14 mouse cellular contexts compared by ENCODE assay signal in genomic region chr8:91873232-91873631, GRCm38 (mm10).
DNase-seq lines count a peak whose midpoint lies in the region; ATAC-seq lines count a peak whose summit lies in the region.
"Had no signal": no experiment of that assay in that cellular context is flagged by ENCODE, and none has a peak within 500 bp of the region (broad histone marks: within the 10 kb centered on the region; RNA-seq: fewer than 3 reads in every experiment).

No protein-coding gene starts in this region.

- H3K4me1 ChIP-seq in heart, embryonic 15.5 days (replicated peaks): peaks cover 14% of the 10 kb centered on the region
- H3K4me1 ChIP-seq in lung, embryonic 16.5 days (replicated peaks; ENCODE audit: control insufficient read depth, insufficient read depth, low read length): peaks cover 14% of the 10 kb centered on the region
- H3K4me1 ChIP-seq in kidney, embryonic 15.5 days: peaks cover 21% of the 10 kb centered on the region
- H3K4me1 ChIP-seq in liver, embryonic 16.5 days (ENCODE audit: control insufficient read depth, low read depth, low read length): peaks cover 13% of the 10 kb centered on the region

- peaks cover 21% of the 10 kb centered on the region for H3K27me3 ChIP-seq in heart, embryonic 15.5 days
- peaks cover 5% of the 10 kb centered on the region; the same call in 1 of the 2 replicates for H3K27me3 ChIP-seq in lung, embryonic 16.5 days (ENCODE audit: control insufficient read depth, insufficient read depth, low read depth, low read length)
- peaks cover 98% of the 10 kb centered on the region for H3K27me3 ChIP-seq in kidney, embryonic 15.5 days
- no peaks in the 10 kb centered on the region for H3K27me3 ChIP-seq in liver, embryonic 16.5 days (ENCODE audit: control insufficient read depth, insufficient read depth, low read depth, low read length)

- intact Hi-C loops in heart, postnatal 14 days (cut with DNase I): no loop called here

- DNase-seq in heart, postnatal 14 days: no peak
- no peak for DNase-seq in lung, adult 18-20 months
- DNase-seq in urinary bladder, adult 18-20 months (ENCODE audit: low spot score in 2 of 2): no peak
- DNase-seq: cerebellum, adult 8-10 months; right cerebral cortex, adult 18-20 months had no signal

- WGBS in heart, embryonic 15.5 days: 67% methylated on average over 5 of the region's 5 CpGs
- WGBS in lung, embryonic 16.5 days: 41% methylated on average over 5 of the region's 5 CpGs
- 52% methylated on average over 5 of the region's 5 CpGs for WGBS in kidney, embryonic 15.5 days
- 66% methylated on average over 5 of the region's 5 CpGs for WGBS in liver, embryonic 16.5 days (ENCODE audit: insufficient replicate concordance)

- 0 out of 2 replicates have a peak overlapping the region, but pooled peaks have one; percentile 29 for H3K9ac ChIP-seq in heart, embryonic 15.5 days
- no peak overlapping the region for H3K9ac ChIP-seq in lung, embryonic 16.5 days (ENCODE audit: low read length)
- no peak overlapping the region for H3K9ac ChIP-seq in kidney, embryonic 15.5 days
- no peak overlapping the region for H3K9ac ChIP-seq in liver, embryonic 16.5 days (ENCODE audit: low read depth, low read length)
- H3K9ac ChIP-seq: limb, embryonic 12.5 days; neural tube, embryonic 15.5 days had no signal

- no peak overlapping the region for H3K4me3 ChIP-seq in heart, embryonic 15.5 days
- no peak overlapping the region for H3K4me3 ChIP-seq in lung, embryonic 16.5 days (ENCODE audit: low read length)
- no peak overlapping the region for H3K4me3 ChIP-seq in kidney, embryonic 15.5 days (replicated peaks)
- no peak overlapping the region for H3K4me3 ChIP-seq in liver, embryonic 16.5 days (ENCODE audit: low read depth, low read length)

- H3K4me2 ChIP-seq in heart, embryonic 15.5 days: no peak overlapping the region
- 0 out of 2 replicates have a peak overlapping the region, but pooled peaks have one; percentile 53 for H3K4me2 ChIP-seq in lung, embryonic 16.5 days (ENCODE audit: low read depth, low read length)
- peak overlapping the region; percentile 57 for H3K4me2 ChIP-seq in kidney, embryonic 15.5 days
- H3K4me2 ChIP-seq in liver, embryonic 16.5 days (ENCODE audit: low read depth, low read length): peak overlapping the region; percentile 52; the same call in 1 of the 2 replicates

- H3K9me3 ChIP-seq in heart, embryonic 15.5 days (replicated peaks): no peaks in the 10 kb centered on the region
- no peaks in the 10 kb centered on the region for H3K9me3 ChIP-seq in lung, embryonic 16.5 days (ENCODE audit: control insufficient read depth, low read length)
- no peaks in the 10 kb centered on the region for H3K9me3 ChIP-seq in kidney, embryonic 15.5 days (replicated peaks)
- H3K9me3 ChIP-seq in liver, embryonic 16.5 days (replicated peaks; ENCODE audit: control insufficient read depth, low read length): no peaks in the 10 kb centered on the region
- H3K9me3 ChIP-seq: limb, embryonic 12.5 days; neural tube, embryonic 15.5 days had no signal

- H3K36me3 ChIP-seq in heart, embryonic 15.5 days: no peaks in the 10 kb centered on the region
- no peaks in the 10 kb centered on the region for H3K36me3 ChIP-seq in lung, embryonic 16.5 days (ENCODE audit: control insufficient read depth, insufficient read depth, low read length)
- H3K36me3 ChIP-seq in kidney, embryonic 15.5 days: no peaks in the 10 kb centered on the region
- H3K36me3 ChIP-seq in liver, embryonic 16.5 days (ENCODE audit: control insufficient read depth, insufficient read depth): no peaks in the 10 kb centered on the region
- H3K36me3 ChIP-seq: G1E; limb, embryonic 12.5 days; neural tube, embryonic 15.5 days had no signal

- no peak for ATAC-seq in heart, embryonic 15.5 days (replicated peaks; ENCODE audit: insufficient number of reproducible peaks, insufficient read depth, low FRiP score, low read depth)
- peak; percentile 39 for ATAC-seq in lung, embryonic 16.5 days (ENCODE audit: low read depth)
- ATAC-seq in kidney, embryonic 15.5 days (replicated peaks; ENCODE audit: low FRiP score): peak; percentile 58; the same call in 1 of the 2 replicates
- no peak for ATAC-seq in liver, embryonic 16.5 days (ENCODE audit: low read depth)
- ATAC-seq: intestine, postnatal 0 days had no signal

- 0 out of 2 replicates have a peak overlapping the region, but pooled peaks have one; percentile 15 for H3K27ac ChIP-seq in heart, embryonic 15.5 days
- no peak overlapping the region for H3K27ac ChIP-seq in lung, embryonic 16.5 days (ENCODE audit: low read length)
- H3K27ac ChIP-seq in kidney, embryonic 15.5 days: no peak overlapping the region
- H3K27ac ChIP-seq in liver, embryonic 16.5 days (ENCODE audit: low read length): peak overlapping the region; percentile 42
- H3K27ac ChIP-seq: limb, embryonic 12.5 days; macrophage; neural tube, embryonic 15.5 days had no signal

Comparison
In these comparisons a context has a peak if more than half of its experiments do, and no peak if none do; other contexts are left out.
1. ATAC-seq: peak in lung, embryonic 16.5 days (single experiment) and kidney, embryonic 15.5 days (single experiment); none in heart, embryonic 15.5 days (single experiment) and liver, embryonic 16.5 days (single experiment).
2. H3K27ac ChIP-seq: peak in heart, embryonic 15.5 days (single experiment) and liver, embryonic 16.5 days (single experiment); none in lung, embryonic 16.5 days (single experiment) and kidney, embryonic 15.5 days (single experiment).